Mouse (Mus musculus): ENCODE data around the gene Mypn. TPM values are rescaled to one million over a fixed set of nuclear protein-coding genes. Genes with fewer than 3 reads are reported as not detected.

The Mypn gene
- polyA plus RNA-seq (2016; fragmentation: Nextera tagmentation; extraction: Ambion mirVana): 0.04 TPM in 1 of 2 replicates, not detected in the other

DNA sequence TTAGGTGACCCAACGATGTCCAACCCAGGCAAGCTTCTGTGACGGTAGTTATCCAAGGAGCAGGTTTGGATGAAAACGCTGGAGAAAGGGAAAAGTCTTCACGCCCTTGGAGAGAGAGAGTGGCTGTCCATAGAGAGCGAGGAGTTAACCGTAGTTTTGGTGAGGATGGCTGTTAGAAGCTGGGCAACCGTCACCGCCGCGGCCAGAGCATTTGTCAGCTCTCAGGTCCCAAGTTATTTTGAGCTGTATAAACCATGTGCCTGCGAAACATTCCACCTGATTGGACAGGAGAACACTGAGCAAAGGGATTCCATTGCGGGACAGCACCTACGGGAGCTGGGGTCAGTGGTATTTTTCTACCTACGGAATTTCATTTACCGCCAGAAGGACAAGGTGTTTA is at the start of gene Mypn:
Gene Mypn, minus strand, starts transcription at position 225 of the 400 bp plus-strand sequence.
- Histone ChIP-seq H3K4me3 (no peak within 1 kb of the TSS), H3K4me1 (no peaks in the 10 kb centered on the region), H3K36me3 (replicated peaks) (no peaks in the 10 kb centered on the region), H3K9me3 (no peaks in the 10 kb centered on the region), H3K27ac (replicated peaks) (no peak within 1 kb of the TSS), H3K27me3 (replicated peaks; ENCODE audit: low read depth, poor library complexity, severe bottlenecking) (no peaks in the 10 kb centered on the region)
- 89% methylated on average over 15 of the region's 15 CpGs for WGBS
- DNase-seq (ENCODE audit: low spot score): no peak

DNA sequence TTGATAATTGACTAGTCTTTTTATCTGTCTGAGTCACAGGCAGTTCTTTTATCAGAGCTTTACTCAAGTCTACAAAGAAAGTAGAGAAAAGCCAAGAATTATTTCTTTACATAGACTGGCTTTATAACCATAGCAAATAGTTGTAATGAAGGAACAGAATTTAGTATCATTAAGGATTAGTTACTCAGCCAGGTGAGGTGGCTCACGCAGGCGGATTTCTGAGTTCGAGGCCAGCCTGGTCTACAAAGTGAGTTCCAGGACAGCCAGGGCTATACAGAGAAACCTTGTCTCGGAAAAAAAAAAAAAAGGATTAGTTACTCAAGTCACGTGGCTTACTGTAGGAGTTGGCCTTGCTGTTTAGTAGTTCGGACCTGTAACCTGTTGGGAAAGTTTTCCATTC is 44.7 kb upstream of the Mypn start:
- 91% methylated on average over 6 of the region's 6 CpGs for WGBS
- Histone ChIP-seq H3K36me3 (replicated peaks) (peaks cover 61% of the 10 kb centered on the region), H3K27me3 (replicated peaks; ENCODE audit: low read depth, poor library complexity, severe bottlenecking) (no peaks in the 10 kb centered on the region), H3K27ac (replicated peaks) (no peak overlapping the region), H3K4me3 (no peak overlapping the region), H3K4me1 (no peaks in the 10 kb centered on the region), H3K9me3 (no peaks in the 10 kb centered on the region)
- no peak for DNase-seq (ENCODE audit: low spot score)

DNA sequence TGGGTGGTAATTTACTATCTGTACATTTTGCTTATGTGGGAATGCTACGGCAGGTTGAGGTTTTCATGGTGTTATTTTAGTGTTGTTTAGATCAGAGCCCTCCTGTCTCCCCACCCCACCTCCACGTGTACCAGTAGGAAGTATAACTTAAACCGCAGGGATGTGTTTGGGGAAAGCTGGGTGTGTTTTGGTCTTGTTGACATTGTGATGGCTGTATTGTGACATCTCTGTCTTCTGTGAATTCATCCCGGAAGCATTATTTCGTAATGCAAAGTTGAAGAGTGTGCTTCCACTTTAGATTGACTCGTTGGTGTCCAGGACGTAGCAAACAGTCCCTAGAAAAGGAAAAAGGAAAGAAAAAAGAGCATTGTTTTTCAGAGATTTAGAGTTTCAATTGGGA is 43.7 kb upstream of the Mypn start:
- DNase-seq (ENCODE audit: low spot score): no peak
- Histone ChIP-seq H3K9me3 (no peaks in the 10 kb centered on the region), H3K36me3 (replicated peaks) (peaks cover 52% of the 10 kb centered on the region), H3K27ac (replicated peaks) (no peak overlapping the region), H3K4me3 (no peak overlapping the region), H3K4me1 (peaks cover 6% of the 10 kb centered on the region), H3K27me3 (replicated peaks; ENCODE audit: low read depth, poor library complexity, severe bottlenecking) (no peaks in the 10 kb centered on the region)
- 88% methylated on average over 7 of the region's 7 CpGs for WGBS

DNA sequence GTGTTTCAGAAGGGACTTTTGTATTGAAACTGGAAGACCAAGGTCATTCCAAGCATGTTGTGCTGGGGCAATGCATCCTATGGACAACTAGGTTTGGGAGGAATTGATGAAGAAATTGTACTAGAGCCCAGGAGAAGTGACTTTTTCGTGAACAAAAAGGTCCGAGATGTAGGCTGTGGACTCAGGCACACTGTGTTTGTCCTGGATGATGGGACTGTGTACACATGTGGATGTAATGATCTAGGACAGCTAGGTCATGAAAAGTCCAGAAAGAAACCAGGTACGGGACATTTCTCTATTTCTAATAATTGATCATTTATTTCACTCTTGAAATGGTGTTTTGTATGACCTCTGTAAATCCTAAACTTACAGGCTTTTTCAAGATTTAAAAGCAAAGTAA is 42.1 kb upstream of the Mypn start:
- WGBS: 92% methylated on average over 3 of the region's 3 CpGs

DNA sequence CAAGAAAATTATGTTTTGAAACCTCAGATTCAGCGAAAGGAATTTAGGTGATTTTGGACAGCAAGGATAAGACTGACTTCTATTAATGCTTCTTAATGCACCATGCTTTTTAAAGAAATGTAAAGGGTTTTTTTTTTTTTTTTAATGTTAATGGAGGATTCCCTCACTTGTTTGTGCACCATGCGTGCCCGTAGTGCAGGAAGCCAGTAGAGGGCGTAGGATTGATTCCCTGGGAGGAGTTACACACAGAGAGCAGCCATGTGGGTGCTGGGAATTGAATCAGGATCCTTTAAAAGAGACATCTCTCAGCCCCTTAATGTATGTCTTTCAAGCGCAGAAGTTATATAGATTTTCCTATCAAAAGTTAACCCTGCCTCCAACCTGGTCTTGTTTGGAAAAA is 41.0 kb upstream of the Mypn start:
- WGBS: 17% methylated on average over 5 of the region's 5 CpGs
- Histone ChIP-seq H3K4me1 (peaks cover 7% of the 10 kb centered on the region), H3K36me3 (replicated peaks) (peaks cover 33% of the 10 kb centered on the region), H3K9me3 (no peaks in the 10 kb centered on the region), H3K27ac (replicated peaks) (peak overlapping the region; percentile 96), H3K27me3 (replicated peaks; ENCODE audit: low read depth, poor library complexity, severe bottlenecking) (no peaks in the 10 kb centered on the region), H3K4me3 (peak overlapping the region; percentile 95)
- peak; percentile 49 for DNase-seq (ENCODE audit: low spot score)

More for the DNA sequence above, 42.1 kb upstream of the Mypn start:
- H3K27me3 ChIP-seq (replicated peaks; ENCODE audit: low read depth, poor library complexity, severe bottlenecking): no peaks in the 10 kb centered on the region
- H3K4me3 ChIP-seq: no peak overlapping the region
- H3K36me3 ChIP-seq (replicated peaks): peaks cover 44% of the 10 kb centered on the region
- H3K4me1 ChIP-seq: peaks cover 7% of the 10 kb centered on the region
- H3K9me3 ChIP-seq: no peaks in the 10 kb centered on the region
- no peak overlapping the region for H3K27ac ChIP-seq (replicated peaks)
- no peak for DNase-seq (ENCODE audit: low spot score)

DNA sequence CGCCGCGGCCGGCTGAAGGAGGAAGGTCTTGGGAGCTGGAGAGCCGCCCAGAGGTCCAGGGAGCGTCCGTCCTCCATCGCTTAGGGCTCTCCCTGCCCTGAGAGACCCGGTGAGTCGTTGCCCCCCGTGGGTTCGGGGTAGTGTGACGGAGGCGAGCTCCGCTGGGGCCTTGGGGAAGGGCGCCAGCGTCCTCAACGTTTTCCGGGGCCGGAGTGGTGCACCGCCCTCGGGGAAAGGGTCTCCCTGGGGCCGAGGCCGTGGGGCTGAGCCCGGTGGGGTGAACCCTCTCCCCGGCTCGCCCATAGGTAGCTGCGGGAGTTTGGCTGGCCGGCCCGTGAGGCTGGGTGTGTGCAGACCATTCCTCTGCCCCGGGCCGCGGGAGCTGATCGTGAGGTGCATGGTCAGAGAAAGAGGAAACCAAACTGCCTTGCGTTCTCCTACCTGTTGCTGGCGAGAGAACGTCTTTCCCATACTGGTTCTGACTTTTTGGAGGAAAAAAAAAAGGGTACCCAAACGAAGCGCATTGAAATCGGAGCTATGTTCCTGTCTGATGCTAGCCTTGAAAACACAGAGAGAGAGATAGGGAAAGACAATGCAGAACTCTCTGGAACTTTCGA is 40.4 kb upstream of the Mypn start:
- under 1% methylated on average over 41 of the region's 41 CpGs for WGBS
- Histone ChIP-seq H3K4me3 (peak overlapping the region; percentile 95), H3K27me3 (replicated peaks; ENCODE audit: low read depth, poor library complexity, severe bottlenecking) (no peaks in the 10 kb centered on the region), H3K27ac (replicated peaks) (peak overlapping the region; percentile 96), H3K9me3 (no peaks in the 10 kb centered on the region), H3K36me3 (replicated peaks) (peaks cover 27% of the 10 kb centered on the region), H3K4me1 (peaks cover 7% of the 10 kb centered on the region)
- no peak for DNase-seq (ENCODE audit: low spot score)

DNA sequence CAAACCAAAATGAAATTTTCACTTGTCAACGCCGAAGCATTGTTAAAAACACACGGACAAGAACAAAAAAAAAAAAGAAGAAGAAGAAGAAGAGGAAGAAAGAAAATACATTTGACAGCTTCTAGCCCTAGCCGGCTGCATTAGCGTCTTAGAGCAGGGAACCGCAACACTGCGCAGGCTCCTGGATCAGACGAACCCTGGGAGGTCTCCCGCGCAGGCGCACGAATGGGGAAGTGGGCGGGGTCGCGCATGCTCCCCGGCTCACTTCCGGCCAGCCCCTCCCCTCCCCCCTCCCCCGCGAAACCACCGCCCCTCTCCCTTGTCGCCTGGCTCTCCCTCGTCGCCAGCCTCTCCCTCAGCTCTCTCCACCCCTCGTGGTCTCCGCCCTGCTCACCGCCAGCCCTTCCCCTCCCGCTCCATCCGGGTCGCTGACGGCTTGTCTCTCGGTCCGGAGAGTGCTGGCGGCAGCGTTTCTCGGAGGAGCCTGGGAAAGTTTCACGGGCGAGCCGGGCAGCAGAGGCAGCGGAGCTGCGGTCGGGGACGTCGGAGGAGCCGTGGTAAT is 39.8 kb upstream of the Mypn start, which contains the start of gene Herc4:
Gene Herc4, plus strand, starts transcription at position 318 of the 562 bp plus-strand sequence.
- Histone ChIP-seq H3K27ac (replicated peaks) (peak within 1 kb of the TSS; percentile 96), H3K36me3 (replicated peaks) (peaks cover 24% of the 10 kb centered on the region), H3K27me3 (replicated peaks; ENCODE audit: low read depth, poor library complexity, severe bottlenecking) (no peaks in the 10 kb centered on the region), H3K4me1 (peaks cover 7% of the 10 kb centered on the region), H3K4me3 (peak within 1 kb of the TSS; percentile 95), H3K9me3 (no peaks in the 10 kb centered on the region)
- WGBS: under 1% methylated on average over 43 of the region's 44 CpGs
- DNase-seq (ENCODE audit: low spot score): peak; percentile 98

DNA sequence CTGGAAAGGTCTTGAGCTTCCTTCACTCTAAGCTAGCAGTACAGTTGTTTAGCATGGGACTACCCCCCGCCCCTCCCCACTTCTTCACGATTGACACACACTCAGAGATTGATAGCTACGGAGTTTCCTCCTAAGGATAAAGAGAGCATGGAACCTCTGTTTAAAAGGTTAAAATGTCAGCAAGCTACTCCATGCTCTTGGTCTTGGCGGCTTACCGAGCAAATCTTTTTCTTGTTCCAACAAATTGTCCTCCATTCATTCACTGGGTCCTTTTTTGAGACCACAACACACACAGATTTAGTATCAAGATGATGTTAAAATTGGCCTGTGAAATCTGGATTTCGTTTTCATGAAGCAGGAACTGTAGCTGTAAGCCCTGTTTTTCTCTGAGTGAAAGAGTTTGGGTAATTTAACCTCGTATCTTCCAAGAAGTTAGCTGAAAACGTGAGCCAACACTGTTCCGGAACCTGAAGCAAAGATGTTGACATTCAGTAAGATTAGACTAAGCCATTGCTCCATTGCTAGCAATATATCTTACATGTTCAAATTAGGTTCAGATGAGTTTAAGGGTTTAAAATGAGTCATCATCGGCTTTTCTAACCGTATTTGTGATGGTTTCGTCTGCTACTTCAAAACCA is 39.2 kb upstream of the Mypn start:
- H3K27ac ChIP-seq (replicated peaks): peak overlapping the region; percentile 96; the same call in 1 of the 2 replicates
- no peak for DNase-seq (ENCODE audit: low spot score)

DNA sequence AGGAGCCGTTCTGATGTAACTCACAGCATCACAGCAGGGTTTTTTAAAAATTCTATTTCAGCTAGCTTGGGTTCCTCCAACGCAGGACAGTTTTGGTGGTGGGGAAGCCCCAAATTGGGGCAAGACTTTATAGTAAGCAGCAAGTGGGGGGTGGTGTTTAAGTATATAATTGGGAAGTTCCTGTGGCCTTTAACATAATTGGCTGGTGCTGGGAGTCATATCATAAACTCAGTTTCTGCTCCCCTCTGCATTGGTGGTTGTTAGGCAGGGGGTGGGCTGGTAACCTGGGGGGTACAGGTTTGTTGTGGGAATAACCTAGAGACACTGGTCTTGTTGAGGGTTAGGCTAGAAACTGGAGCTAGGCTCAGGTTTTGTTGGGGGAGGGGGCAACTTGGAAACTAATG is 37.1 kb upstream of the Mypn start:
- Histone ChIP-seq H3K4me3 (no peak overlapping the region), H3K27ac (replicated peaks) (no peak overlapping the region), H3K27me3 (replicated peaks; ENCODE audit: low read depth, poor library complexity, severe bottlenecking) (no peaks in the 10 kb centered on the region), H3K36me3 (replicated peaks) (peaks cover 6% of the 10 kb centered on the region), H3K4me1 (peaks cover 7% of the 10 kb centered on the region), H3K9me3 (no peaks in the 10 kb centered on the region)
- 70% methylated on average over 2 of the region's 2 CpGs for WGBS
- DNase-seq (ENCODE audit: low spot score): no peak

More for the DNA sequence above, 39.2 kb upstream of the Mypn start:
- H3K9me3 ChIP-seq: no peaks in the 10 kb centered on the region
- peaks cover 7% of the 10 kb centered on the region for H3K4me1 ChIP-seq
- H3K36me3 ChIP-seq (replicated peaks): peaks cover 22% of the 10 kb centered on the region
- peak overlapping the region; percentile 95 for H3K4me3 ChIP-seq
- WGBS: 32% methylated on average over 12 of the region's 12 CpGs
- H3K27me3 ChIP-seq (replicated peaks; ENCODE audit: low read depth, poor library complexity, severe bottlenecking): no peaks in the 10 kb centered on the region

DNA sequence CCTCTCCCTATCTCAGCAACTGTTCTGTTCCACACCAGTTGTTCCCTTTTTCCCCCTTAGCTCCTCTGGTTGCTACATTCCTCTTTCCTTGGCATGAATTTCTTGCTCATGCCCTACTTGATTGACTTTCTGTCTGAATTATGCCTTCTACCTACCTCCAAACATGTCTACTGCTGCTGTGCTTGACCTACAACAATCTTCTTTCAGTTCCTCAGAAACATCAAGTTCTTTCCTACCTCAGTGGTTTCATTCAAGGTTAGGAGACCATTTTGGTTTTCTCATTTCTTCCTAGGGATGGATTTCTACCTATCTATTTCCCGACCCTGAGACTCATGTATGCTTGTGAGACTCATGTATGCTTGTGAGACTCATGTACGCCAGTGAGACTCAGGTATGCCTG is 36.1 kb upstream of the Mypn start:
- WGBS: 85% methylated on average over 2 of the region's 2 CpGs

DNA sequence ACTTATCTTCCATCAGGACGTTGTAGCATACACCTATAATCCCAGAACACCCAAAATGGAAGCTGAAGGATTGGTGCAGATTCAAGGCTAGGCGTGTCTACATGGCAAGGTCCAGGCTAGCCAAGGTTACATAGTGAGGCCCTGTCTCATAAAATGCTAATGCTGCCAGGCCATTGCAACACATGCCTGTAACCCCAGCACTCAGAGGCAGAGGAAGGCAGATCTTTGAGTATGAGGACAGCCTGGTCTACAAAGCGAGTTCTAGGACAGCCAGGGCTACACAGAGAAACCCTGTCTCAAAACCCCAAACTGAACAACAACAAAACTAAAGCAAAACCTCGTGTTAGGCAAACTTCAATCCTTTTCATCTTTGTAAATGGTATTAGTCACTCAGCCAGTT is 34.3 kb upstream of the Mypn start:
- 81% methylated on average over 4 of the region's 4 CpGs for WGBS
- Histone ChIP-seq H3K9me3 (no peaks in the 10 kb centered on the region), H3K27ac (replicated peaks) (no peak overlapping the region), H3K4me3 (no peak overlapping the region), H3K27me3 (replicated peaks; ENCODE audit: low read depth, poor library complexity, severe bottlenecking) (no peaks in the 10 kb centered on the region), H3K4me1 (peaks cover 7% of the 10 kb centered on the region), H3K36me3 (replicated peaks) (no peaks in the 10 kb centered on the region)
- no peak for DNase-seq (ENCODE audit: low spot score)

More for the DNA sequence above, 36.1 kb upstream of the Mypn start:
- Histone ChIP-seq H3K4me1 (peaks cover 7% of the 10 kb centered on the region), H3K4me3 (no peak overlapping the region), H3K27ac (replicated peaks) (no peak overlapping the region), H3K36me3 (replicated peaks) (no peaks in the 10 kb centered on the region), H3K9me3 (no peaks in the 10 kb centered on the region), H3K27me3 (replicated peaks; ENCODE audit: low read depth, poor library complexity, severe bottlenecking) (no peaks in the 10 kb centered on the region)
- DNase-seq (ENCODE audit: low spot score): no peak

DNA sequence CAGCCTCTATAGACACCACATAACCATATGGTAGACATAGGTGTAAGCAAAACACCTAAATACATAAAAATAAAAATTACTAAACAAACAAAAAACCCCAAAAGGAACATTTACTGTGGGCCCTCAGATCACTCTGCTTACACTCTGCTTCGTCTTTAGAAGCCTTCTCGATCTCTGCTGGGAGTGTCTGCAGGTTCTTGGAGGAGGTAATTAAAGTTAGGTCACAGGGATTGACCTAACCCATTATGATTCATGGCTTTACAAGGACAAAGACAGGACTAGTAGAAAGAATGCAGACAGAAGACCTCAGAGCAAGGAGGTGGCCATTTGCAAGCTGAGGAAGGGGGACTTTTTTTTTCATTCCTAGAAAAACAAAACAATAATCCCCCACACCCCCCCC is 33.5 kb upstream of the Mypn start:
- H3K4me3 ChIP-seq: no peak overlapping the region
- H3K27ac ChIP-seq (replicated peaks): no peak overlapping the region
- DNase-seq (ENCODE audit: low spot score): no peak
- WGBS: 68% methylated on average over 2 of the region's 2 CpGs
- no peaks in the 10 kb centered on the region for H3K27me3 ChIP-seq (replicated peaks; ENCODE audit: low read depth, poor library complexity, severe bottlenecking)
- no peaks in the 10 kb centered on the region for H3K4me1 ChIP-seq
- no peaks in the 10 kb centered on the region for H3K9me3 ChIP-seq
- no peaks in the 10 kb centered on the region for H3K36me3 ChIP-seq (replicated peaks)

DNA sequence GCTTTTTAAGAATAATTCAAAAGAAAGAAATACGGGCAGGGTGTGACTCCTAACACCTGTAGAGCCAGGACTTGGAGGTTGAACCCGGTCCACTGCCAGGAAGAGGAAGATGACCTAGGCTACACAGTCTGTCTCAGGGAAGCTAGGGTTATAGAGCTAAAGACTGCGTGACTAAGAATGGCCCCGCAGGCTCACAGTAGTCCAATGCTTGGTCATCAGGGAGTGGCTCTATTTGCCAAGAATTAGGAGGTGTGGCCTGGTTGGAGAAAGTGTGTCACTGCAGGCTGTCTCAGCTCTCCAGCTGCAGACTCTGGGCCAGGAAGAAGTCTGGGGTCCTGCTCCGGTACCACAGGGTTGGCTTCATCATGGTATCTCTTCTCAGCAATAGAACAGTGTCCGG is 32.9 kb upstream of the Mypn start:
- no peaks in the 10 kb centered on the region for H3K27me3 ChIP-seq (replicated peaks; ENCODE audit: low read depth, poor library complexity, severe bottlenecking)
- no peaks in the 10 kb centered on the region for H3K9me3 ChIP-seq
- H3K4me3 ChIP-seq: no peak overlapping the region
- WGBS: 92% methylated on average over 6 of the region's 6 CpGs
- DNase-seq (ENCODE audit: low spot score): no peak
- no peak overlapping the region for H3K27ac ChIP-seq (replicated peaks)
- no peaks in the 10 kb centered on the region for H3K4me1 ChIP-seq
- H3K36me3 ChIP-seq (replicated peaks): no peaks in the 10 kb centered on the region

Measured in embryonic facial prominence, embryonic 10.5 days (tissue).